Mouse (Mus musculus): ENCODE data around the gene BC005624.

The BC005624 gene

GRCm38 (mm10) chr2:30928893-30929482 lies 53.0 kb downstream of the BC005624 start:
- DNase-seq (ENCODE audit: low spot score) = no peak

GRCm38 (mm10) chr2:30927844-30928628 lies 54.0 kb downstream of the BC005624 start:
- DNase-seq (ENCODE audit: low spot score) = no peak

GRCm38 (mm10) chr2:30927151-30927781 lies 54.7 kb downstream of the BC005624 start:
- no peak for DNase-seq (ENCODE audit: low spot score)

GRCm38 (mm10) chr2:30926381-30926780 lies 55.6 kb downstream of the BC005624 start:
- no peak for DNase-seq (ENCODE audit: low spot score)

- no peak for DNase-seq (ENCODE audit: low spot score)
Measured at GRCm38 (mm10) chr2:30925181-30925580, 56.8 kb downstream of the BC005624 start.

- DNase-seq (ENCODE audit: low spot score) = no peak
Measured at GRCm38 (mm10) chr2:30923099-30923498, 58.9 kb downstream of the BC005624 start.

Data from layer of hippocampus, adult 9-10 months (tissue).